Mouse (Mus musculus): Measurements from ENCODE around the gene Scgb2b24.

The Scgb2b24 gene

GRCm38 (mm10) chr7:33739212-33739611, at the start of gene Scgb2b24:
Gene Scgb2b24 (minus strand): TSS chr7:33739312.
- no peak for DNase-seq (ENCODE audit: low read depth, low spot score)

GRCm38 (mm10) chr7:33743499-33743898, 4.4 kb upstream of the Scgb2b24 start, which contains the start of gene Scgb1b24:
Gene Scgb1b24 (plus strand): TSS chr7:33743799.
- DNase-seq (ENCODE audit: low read depth, low spot score): no peak

GRCm38 (mm10) chr7:33689864-33690263, 49.2 kb downstream of the Scgb2b24 start:
- DNase-seq (ENCODE audit: low read depth, low spot score): no peak
